Mouse (Mus musculus) forebrain, embryonic 14.5 days (tissue): ENCODE results near the gene Cars2. TPM values are rescaled to one million over a fixed set of nuclear protein-coding genes. Genes with fewer than 3 reads are reported as not detected.
A peak's percentile ranks its signal among the peaks of the same experiment; 100 is the strongest.

Source experiments
- ATAC-seq: fragments of 200-750 bp; cut with Nextera tagmentation; 2 replicates; pipeline ENCODE4 v1.8.0; 2017; ENCODE audit warnings: mild to moderate bottlenecking, moderate library complexity
- DNase-seq: peaks from one replicate; pipeline ENCODE4 v3.0.0-alpha.2; 2015; ENCODE audit warnings: low spot score
- H3K27ac ChIP-seq: fragments of 300-500 bp; sonication (generic); 2 replicates; pipeline ENCODE4 v1.5.1; 2014; ENCODE audit warnings: low read depth, mild to moderate bottlenecking, control low read depth, low read length, moderate library complexity
- H3K27me3 ChIP-seq: fragments of 300-500 bp; sonication (generic); replicated peaks from 2 replicates; pipeline ENCODE4 v1.6.1; 2014; ENCODE audit warnings: low read length, control low read depth, mixed read lengths; ENCODE audit not compliant: control insufficient read depth, insufficient read depth
- H3K36me3 ChIP-seq: fragments of 300-500 bp; sonication (generic); 2 replicates; pipeline ENCODE4 v1.6.1; 2014; ENCODE audit warnings: low read length, control low read depth; ENCODE audit not compliant: control insufficient read depth, insufficient read depth
- H3K4me1 ChIP-seq: fragments of 300-500 bp; sonication (generic); 2 replicates; pipeline ENCODE4 v1.6.1; 2014; ENCODE audit warnings: antibody characterized with exemption, low read length, control low read depth; ENCODE audit not compliant: control insufficient read depth, insufficient read depth
- H3K4me2 ChIP-seq: fragments of 300-500 bp; sonication (generic); 2 replicates; pipeline ENCODE4 v1.6.1; 2014; ENCODE audit warnings: mild to moderate bottlenecking, control low read depth, low read length
- H3K4me3 ChIP-seq: fragments of 300-500 bp; sonication (generic); 2 replicates; pipeline ENCODE4 v1.5.1; 2014; ENCODE audit warnings: low read depth, low read length, control low read depth
- H3K9ac ChIP-seq: fragments of 300-500 bp; sonication (generic); 2 replicates; pipeline ENCODE4 v1.6.1; 2014; ENCODE audit warnings: mild to moderate bottlenecking, low read length, control low read depth, moderate library complexity
- H3K9me3 ChIP-seq: fragments of 300-500 bp; sonication (generic); replicated peaks from 2 replicates; pipeline ENCODE4 v1.6.1; 2016; ENCODE audit warnings: low read length, control low read depth, mixed read lengths; ENCODE audit not compliant: control insufficient read depth
- WGBS: fragments of 180-500 bp; shearing (Covaris S2); extraction: QIAGEN DNeasy Blood & Tissue Kit; methylation state at CpG from one replicate; pipeline ENCODE4 v1.1.7; 2014; 5-methylcytosine and 5-hydroxymethylcytosine counted together
- polyA plus RNA-seq: library from polyadenylated mRNA; unstranded; fragments of >200 nt; fragmentation: Nextera tagmentation; extraction: Ambion mirVana; gene quantifications from 2 replicates; pipeline ENCODE4 v1.2.1, GENCODE M21; 2014

The Cars2 gene
- polyA plus RNA-seq, 1 experiment from 2014 or later, result 26.0 TPM

DNA sequence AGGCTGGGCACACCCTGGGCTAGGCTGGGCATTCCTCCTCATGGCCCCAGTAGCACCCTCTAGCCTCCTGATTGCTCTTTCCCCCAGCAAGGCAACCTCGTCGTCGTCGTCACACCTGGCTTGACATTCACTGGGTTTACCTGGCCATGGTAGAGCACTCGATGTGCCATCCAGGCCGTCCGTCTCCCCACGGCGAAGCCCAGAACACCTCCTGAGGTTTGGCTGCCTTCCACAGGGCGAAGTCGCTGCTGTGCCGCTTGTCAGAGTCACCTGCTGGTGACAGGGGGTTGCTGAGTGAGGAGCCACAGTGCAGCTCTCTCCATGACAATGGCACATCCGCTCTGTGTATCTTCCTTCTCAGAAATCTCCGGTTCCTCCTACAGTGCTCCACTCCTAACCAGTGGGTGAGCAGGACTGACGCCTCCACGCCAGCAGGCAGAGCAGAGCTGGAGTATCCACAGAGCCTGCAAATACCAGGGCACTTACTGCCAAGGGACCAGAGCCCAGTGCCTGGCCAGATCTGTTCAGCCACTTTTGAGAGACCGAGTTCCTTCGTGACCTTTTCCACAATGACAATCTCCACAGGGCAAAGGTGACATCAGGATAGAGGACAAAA, 20.3 kb downstream of the Cars2 start:
- DNase-seq (no peak), ATAC-seq (no peak)
- Histone ChIP-seq H3K27me3 (no peaks in the 10 kb centered on the region), H3K4me2 (no peak overlapping the region), H3K4me1 (0 out of 2 replicates have a peak, but pooled peaks cover 5% of the 10 kb centered on the region), H3K9me3 (no peaks in the 10 kb centered on the region), H3K4me3 (no peak overlapping the region), H3K27ac (no peak overlapping the region), H3K9ac (no peak overlapping the region), H3K36me3 (peaks cover 25% of the 10 kb centered on the region)
- 85% methylated on average over 18 of the region's 18 CpGs for WGBS

DNA sequence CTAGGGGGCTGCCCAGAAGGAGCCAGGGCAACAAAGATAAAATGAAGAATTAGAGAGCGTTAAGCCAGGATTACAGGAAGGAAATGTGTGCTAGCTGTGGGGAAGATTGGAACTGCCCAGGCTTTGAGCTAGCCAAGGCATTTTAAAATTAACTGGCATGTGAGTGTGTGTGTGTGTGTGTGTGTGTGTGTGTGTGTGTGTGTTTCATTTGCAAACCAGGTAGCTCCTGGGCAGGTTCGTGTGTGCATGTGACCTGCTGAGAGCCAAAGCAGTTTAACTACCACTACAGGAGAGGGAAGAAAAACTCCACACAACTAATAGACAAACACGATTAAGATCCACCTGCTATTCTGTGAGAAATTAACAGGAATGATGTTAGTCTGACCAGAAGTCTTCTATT, 27.3 kb downstream of the Cars2 start:
- H3K36me3 ChIP-seq, result peaks cover 26% of the 10 kb centered on the region
- no peak overlapping the region for H3K4me3 ChIP-seq
- 89% methylated on average over 3 of the region's 3 CpGs for WGBS
- no peak overlapping the region for H3K27ac ChIP-seq
- no peaks in the 10 kb centered on the region for H3K9me3 ChIP-seq
- DNase-seq (no peak), ATAC-seq (no peak)
- H3K4me1 ChIP-seq, result no peaks in the 10 kb centered on the region
- no peak overlapping the region for H3K4me2 ChIP-seq
- no peak overlapping the region for H3K9ac ChIP-seq
- H3K27me3 ChIP-seq, result no peaks in the 10 kb centered on the region

DNA sequence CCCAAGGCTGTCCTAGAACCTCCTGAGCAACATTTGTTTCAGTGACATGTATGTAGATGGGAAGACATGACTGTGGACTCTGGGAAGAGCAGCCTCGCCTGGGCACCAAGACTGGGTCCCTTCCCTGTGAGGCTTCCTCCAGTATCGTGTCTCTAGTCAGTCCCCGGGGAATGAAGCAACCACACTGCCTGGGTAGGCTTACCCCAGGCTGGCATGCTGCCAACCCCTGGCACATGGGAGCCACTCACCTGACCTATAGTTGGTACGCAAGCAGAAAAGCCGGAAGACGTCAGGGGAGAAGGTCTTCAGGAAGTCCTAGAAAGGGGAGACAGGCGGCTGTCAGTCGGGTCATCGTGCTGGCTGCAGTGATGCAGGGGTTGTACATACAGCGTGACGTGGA, 31.9 kb downstream of the Cars2 start:
- H3K9me3 ChIP-seq, result no peaks in the 10 kb centered on the region
- no peaks in the 10 kb centered on the region for H3K27me3 ChIP-seq
- ATAC-seq (no peak), DNase-seq (peak; percentile 16)
- H3K4me1 ChIP-seq, result no peaks in the 10 kb centered on the region
- H3K36me3 ChIP-seq, result peaks cover 56% of the 10 kb centered on the region
- no peak overlapping the region for H3K27ac ChIP-seq
- H3K4me3 ChIP-seq, result no peak overlapping the region
- 87% methylated on average over 11 of the region's 11 CpGs for WGBS
- no peak overlapping the region for H3K9ac ChIP-seq
- H3K4me2 ChIP-seq, result no peak overlapping the region

DNA sequence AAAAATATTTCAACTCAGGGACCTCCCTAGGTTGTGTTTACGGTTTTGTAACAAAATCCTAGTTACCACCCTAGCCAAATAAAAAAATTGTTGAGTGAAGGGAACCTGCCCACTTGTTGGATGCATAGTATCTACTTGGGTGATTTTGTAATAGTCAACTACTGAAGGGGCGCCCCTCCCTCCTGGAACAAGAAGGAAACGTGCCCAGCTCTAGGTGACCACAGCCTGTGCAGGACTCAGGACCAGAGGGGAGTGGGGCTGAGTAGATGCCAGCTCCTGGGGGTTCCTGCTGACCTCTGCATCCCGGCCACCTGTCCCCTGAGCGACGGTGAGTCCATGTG, 32.6 kb downstream of the Cars2 start:
- no peak overlapping the region for H3K4me3 ChIP-seq
- DNase-seq, result no peak
- ATAC-seq, result no peak
- no peaks in the 10 kb centered on the region for H3K4me1 ChIP-seq
- H3K27ac ChIP-seq, result no peak overlapping the region
- 96% methylated on average over 6 of the region's 6 CpGs for WGBS
- peaks cover 62% of the 10 kb centered on the region for H3K36me3 ChIP-seq
- no peak overlapping the region for H3K9ac ChIP-seq
- no peaks in the 10 kb centered on the region for H3K27me3 ChIP-seq
- no peak overlapping the region for H3K4me2 ChIP-seq
- no peaks in the 10 kb centered on the region for H3K9me3 ChIP-seq

DNA sequence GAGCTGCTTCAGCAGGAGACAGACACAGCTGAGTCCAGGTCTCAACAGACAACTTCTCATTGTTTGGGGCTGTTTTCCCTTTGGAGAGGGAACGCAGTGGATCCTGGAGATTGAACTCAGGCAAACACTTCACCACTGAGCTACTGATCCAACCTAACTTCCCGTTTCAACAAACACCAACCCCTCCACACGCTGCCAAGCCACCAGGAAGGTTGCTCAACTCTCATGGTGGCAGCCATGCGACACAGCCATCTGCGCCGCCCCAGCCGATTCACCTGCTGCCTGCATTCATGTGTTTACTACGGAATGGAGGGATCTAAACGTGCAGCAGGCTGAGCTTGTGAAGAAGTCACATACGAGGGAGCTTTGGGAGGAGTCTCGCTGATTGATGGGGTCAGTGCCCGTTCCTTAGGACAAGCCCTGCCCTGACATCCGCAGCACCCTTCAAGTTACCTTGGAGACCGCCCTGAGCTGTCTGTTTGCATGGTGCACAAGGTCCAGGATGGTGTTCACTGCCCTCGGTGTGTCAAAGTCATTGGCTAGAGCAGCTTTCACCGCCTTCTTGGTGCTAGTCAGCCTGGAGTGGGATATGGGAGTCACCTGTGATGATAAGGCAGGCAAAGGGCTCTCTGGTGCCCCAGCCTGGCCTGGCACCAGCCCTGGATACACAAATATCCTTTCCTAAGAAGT, 33.1 kb downstream of the Cars2 start:
- ATAC-seq (no peak), DNase-seq (no peak)
- Histone ChIP-seq H3K36me3 (peaks cover 68% of the 10 kb centered on the region), H3K9me3 (no peaks in the 10 kb centered on the region), H3K4me2 (no peak overlapping the region), H3K9ac (no peak overlapping the region), H3K27ac (no peak overlapping the region), H3K27me3 (no peaks in the 10 kb centered on the region), H3K4me1 (no peaks in the 10 kb centered on the region), H3K4me3 (no peak overlapping the region)
- WGBS, result 91% methylated on average over 16 of the region's 16 CpGs

DNA sequence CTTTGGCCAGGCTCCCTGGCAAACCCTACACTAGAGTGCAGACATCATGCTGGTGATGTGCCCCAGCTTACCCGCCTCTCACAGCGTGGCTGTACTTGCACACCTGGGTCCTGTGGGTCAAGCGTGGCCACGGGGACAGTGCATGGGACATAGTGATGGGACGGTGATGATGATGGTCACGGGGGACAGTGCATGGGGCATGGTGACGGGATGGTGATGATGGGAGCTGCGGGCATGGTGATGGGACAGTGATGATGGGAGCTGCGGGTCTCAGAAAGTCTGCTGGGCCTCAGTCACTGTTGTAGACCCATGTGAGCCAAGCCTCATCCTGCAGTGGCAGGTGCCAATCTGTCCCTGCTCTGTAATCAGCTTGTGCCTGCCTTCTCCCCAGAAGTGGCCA, 34.3 kb downstream of the Cars2 start:
- Histone ChIP-seq H3K27ac (no peak overlapping the region), H3K27me3 (no peaks in the 10 kb centered on the region), H3K36me3 (peaks cover 76% of the 10 kb centered on the region), H3K4me2 (no peak overlapping the region), H3K4me3 (no peak overlapping the region), H3K9ac (no peak overlapping the region), H3K4me1 (no peaks in the 10 kb centered on the region), H3K9me3 (no peaks in the 10 kb centered on the region)
- DNase-seq, result no peak
- WGBS, result 96% methylated on average over 9 of the region's 9 CpGs
- no peak for ATAC-seq

DNA sequence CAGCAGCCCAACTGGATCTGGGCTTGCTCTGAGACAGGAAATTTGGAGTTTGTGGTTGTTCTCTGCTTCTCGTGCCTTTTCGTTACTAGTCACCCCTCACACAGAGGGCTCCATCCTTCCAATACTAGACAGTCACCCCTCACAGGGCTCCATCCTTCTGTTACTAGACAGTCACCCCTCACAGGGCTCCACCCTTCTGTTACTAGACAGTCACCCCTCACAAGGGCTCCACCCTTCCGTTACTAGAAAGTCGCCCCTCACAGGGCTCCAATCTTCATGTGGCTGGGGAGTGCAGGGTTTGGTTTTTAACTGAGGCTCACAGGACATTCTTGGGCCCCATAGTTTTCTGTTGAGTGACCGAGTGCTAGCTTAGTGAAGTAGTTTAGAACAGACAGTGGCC, 37.3 kb downstream of the Cars2 start:
- Histone ChIP-seq H3K9ac (no peak overlapping the region), H3K27ac (no peak overlapping the region), H3K4me3 (no peak overlapping the region), H3K9me3 (no peaks in the 10 kb centered on the region), H3K27me3 (no peaks in the 10 kb centered on the region), H3K4me2 (no peak overlapping the region), H3K4me1 (no peaks in the 10 kb centered on the region), H3K36me3 (peaks cover 93% of the 10 kb centered on the region)
- DNase-seq, result no peak
- whole genome bisulfite sequencing, result 90% methylated on average over 5 of the region's 5 CpGs
- no peak for ATAC-seq

DNA sequence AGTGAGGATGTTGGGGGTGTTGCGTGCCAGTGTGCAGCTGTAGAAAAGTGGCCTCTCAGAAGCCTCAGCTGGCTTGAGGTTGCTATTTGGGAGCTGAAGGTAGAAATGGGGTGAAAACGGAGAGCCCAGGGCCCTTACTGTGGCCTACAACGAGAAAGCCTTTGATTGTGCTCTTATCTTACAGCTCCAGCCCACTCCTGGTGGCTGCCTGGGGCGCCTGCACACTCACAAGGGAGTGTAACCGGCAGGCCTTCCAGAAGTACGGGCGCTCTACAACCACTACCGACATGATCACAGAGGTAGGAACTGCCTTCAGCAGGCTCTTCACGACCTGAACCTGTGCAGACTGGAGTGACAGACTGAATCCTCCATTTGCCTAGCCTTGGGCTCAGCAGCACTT, 37.9 kb downstream of the Cars2 start:
- Histone ChIP-seq H3K4me2 (no peak overlapping the region), H3K36me3 (peaks cover 93% of the 10 kb centered on the region), H3K9ac (no peak overlapping the region), H3K4me3 (no peak overlapping the region), H3K4me1 (no peaks in the 10 kb centered on the region), H3K9me3 (no peaks in the 10 kb centered on the region), H3K27me3 (no peaks in the 10 kb centered on the region), H3K27ac (no peak overlapping the region)
- DNase-seq (no peak), ATAC-seq (no peak)
- 91% methylated on average over 9 of the region's 9 CpGs for WGBS

DNA sequence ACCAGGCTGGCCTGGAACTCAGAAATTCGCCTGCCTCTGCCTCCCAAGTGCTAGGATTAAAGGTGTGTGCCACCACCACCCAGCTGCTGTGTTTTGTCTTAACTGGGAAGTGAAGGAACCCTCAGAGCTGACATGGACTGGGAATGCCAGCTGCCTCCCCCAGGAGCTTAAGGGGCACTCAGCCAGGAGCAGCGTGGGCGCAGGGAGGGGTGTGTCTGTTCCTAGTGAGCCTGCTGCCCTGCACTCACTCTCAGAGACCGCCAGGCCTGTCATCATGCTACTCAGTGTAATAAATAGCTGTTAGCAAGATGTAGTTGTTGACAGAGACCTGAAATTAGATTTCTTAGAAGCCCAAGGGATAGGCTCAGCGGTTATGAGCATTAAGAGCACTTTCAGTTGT, 39.6 kb downstream of the Cars2 start:
- Histone ChIP-seq H3K27ac (no peak overlapping the region), H3K27me3 (no peaks in the 10 kb centered on the region), H3K9ac (no peak overlapping the region), H3K4me3 (no peak overlapping the region), H3K4me2 (no peak overlapping the region), H3K36me3 (peaks cover 93% of the 10 kb centered on the region), H3K4me1 (no peaks in the 10 kb centered on the region), H3K9me3 (no peaks in the 10 kb centered on the region)
- ATAC-seq (no peak), DNase-seq (no peak)
- WGBS, result 90% methylated on average over 5 of the region's 5 CpGs
